Mouse (Mus musculus): ENCODE measurements around the gene Mydgf. TPM values are rescaled to one million over a fixed set of nuclear protein-coding genes. Genes with fewer than 3 reads are reported as not detected.

Mydgf gene
- polyA plus RNA-seq, 1 experiment from 2014 or later: 98.8 TPM

Small RNA genes lying within 50 kb of the gene (microRNA-seq; reads per million reads assigned to microRNA genes)
- not detected for gene Gm44397 (ENCODE audit: borderline number of aligned reads)

Other genes with a start within 250 kb of the Mydgf start
- gene Zfp119b, start 234.4 kb downstream of the Mydgf start, polyA plus RNA-seq (2014; fragmentation: Nextera tagmentation; extraction: Ambion mirVana): 6.0 and 7.3 TPM in 2 replicates
- gene Ebi3, start 231.3 kb downstream of the Mydgf start, polyA plus RNA-seq (2014; fragmentation: Nextera tagmentation; extraction: Ambion mirVana): 3.5 and 4.2 TPM in 2 replicates
- gene Yju2, start 224.8 kb downstream of the Mydgf start, polyA plus RNA-seq (2014; fragmentation: Nextera tagmentation; extraction: Ambion mirVana): 16.8 and 20.2 TPM in 2 replicates
- 11.0 and 18.9 TPM in 2 replicates for gene Shd, start 213.5 kb downstream of the Mydgf start, polyA plus RNA-seq (2014; fragmentation: Nextera tagmentation; extraction: Ambion mirVana)
- gene Fsd1, start 197.4 kb downstream of the Mydgf start, polyA plus RNA-seq (2014; fragmentation: Nextera tagmentation; extraction: Ambion mirVana): 13.0 and 19.8 TPM in 2 replicates
- 12.4 and 14.1 TPM in 2 replicates for gene Stap2, start 178.3 kb downstream of the Mydgf start, polyA plus RNA-seq (2014; fragmentation: Nextera tagmentation; extraction: Ambion mirVana)
- 81.8 and 107 TPM in 2 replicates for gene Mpnd, start 178.2 kb downstream of the Mydgf start, polyA plus RNA-seq (2014; fragmentation: Nextera tagmentation; extraction: Ambion mirVana)
- gene Sh3gl1, start 147.3 kb downstream of the Mydgf start, polyA plus RNA-seq (2014; fragmentation: Nextera tagmentation; extraction: Ambion mirVana): 156 and 167 TPM in 2 replicates
- 14.2 and 16.5 TPM in 2 replicates for gene Chaf1a, start 143.5 kb downstream of the Mydgf start, polyA plus RNA-seq (2014; fragmentation: Nextera tagmentation; extraction: Ambion mirVana)
- gene Ubxn6, start 108.9 kb downstream of the Mydgf start, polyA plus RNA-seq (2014; fragmentation: Nextera tagmentation; extraction: Ambion mirVana): 32.7 and 39.8 TPM in 2 replicates
- gene Hdgfl2, start 104.3 kb downstream of the Mydgf start, polyA plus RNA-seq (2014; fragmentation: Nextera tagmentation; extraction: Ambion mirVana): 75.6 and 84.3 TPM in 2 replicates
- gene Plin4, start 74.1 kb downstream of the Mydgf start, polyA plus RNA-seq (2014; fragmentation: Nextera tagmentation; extraction: Ambion mirVana): 0.08 and 0.33 TPM in 2 replicates
- gene Plin5, start 66.3 kb downstream of the Mydgf start, polyA plus RNA-seq (2014; fragmentation: Nextera tagmentation; extraction: Ambion mirVana): 0.54 and 0.57 TPM in 2 replicates
- 0.62 and 1.3 TPM in 2 replicates for gene Lrg1, start 61.9 kb downstream of the Mydgf start, polyA plus RNA-seq (2014; fragmentation: Nextera tagmentation; extraction: Ambion mirVana)
- 4.3 and 5.4 TPM in 2 replicates for gene Sema6b, start 43.6 kb downstream of the Mydgf start, polyA plus RNA-seq (2014; fragmentation: Nextera tagmentation; extraction: Ambion mirVana)
- 10.2 and 12.3 TPM in 2 replicates for gene Tnfaip8l1, start 21.4 kb downstream of the Mydgf start, polyA plus RNA-seq (2014; fragmentation: Nextera tagmentation; extraction: Ambion mirVana)
- 32.5 and 37.1 TPM in 2 replicates for gene Dpp9, start 35.0 kb upstream of the Mydgf start, polyA plus RNA-seq (2014; fragmentation: Nextera tagmentation; extraction: Ambion mirVana)
- gene Fem1a, start 72.9 kb upstream of the Mydgf start, polyA plus RNA-seq (2014; fragmentation: Nextera tagmentation; extraction: Ambion mirVana): 19.6 and 20.5 TPM in 2 replicates
- 6.9 and 8.1 TPM in 2 replicates for gene Ticam1, start 92.9 kb upstream of the Mydgf start, polyA plus RNA-seq (2014; fragmentation: Nextera tagmentation; extraction: Ambion mirVana)
- 76.9 and 88.4 TPM in 2 replicates for gene Plin3, start 109.0 kb upstream of the Mydgf start, polyA plus RNA-seq (2014; fragmentation: Nextera tagmentation; extraction: Ambion mirVana)
- gene Arrdc5, start 116.4 kb upstream of the Mydgf start, polyA plus RNA-seq (2014; fragmentation: Nextera tagmentation; extraction: Ambion mirVana): not detected in 2 replicates
- 74.8 and 90.9 TPM in 2 replicates for gene Uhrf1, start 119.4 kb upstream of the Mydgf start, polyA plus RNA-seq (2014; fragmentation: Nextera tagmentation; extraction: Ambion mirVana)
- gene Kdm4b, start 142.1 kb upstream of the Mydgf start, polyA plus RNA-seq (2014; fragmentation: Nextera tagmentation; extraction: Ambion mirVana): 29.1 and 32.3 TPM in 2 replicates

Data from embryonic facial prominence, embryonic 14.5 days (tissue).